Mouse (Mus musculus) CD4-positive, CD25-positive, alpha-beta regulatory T cell (primary cell): Measurements from ENCODE around the gene Rnpep. TPM values are rescaled to one million over a fixed set of nuclear protein-coding genes. Genes with fewer than 3 reads are reported as not detected.

Experiments
- polyA plus RNA-seq: library from polyadenylated mRNA; unstranded; fragments of 100-300 nt; shearing (Covaris generic); gene quantifications from one replicate; pipeline ENCODE4 v1.2.1, GENCODE M21; 2017

Rnpep gene
- 92.4 TPM for polyA plus RNA-seq

GRCm38 (mm10) chr1:135283826-135284291 is at the start of gene Rnpep:
Gene Rnpep, minus strand, starts transcription at chr1:135284084.

GRCm38 (mm10) chr1:135324571-135324970 is 40.7 kb upstream of the Rnpep start, which contains the start of gene Lmod1:
Gene Lmod1, plus strand, starts transcription at chr1:135324807.

GRCm38 (mm10) chr1:135313284-135314031 is 29.6 kb upstream of the Rnpep start, which contains the start of gene Timm17a:
Gene Timm17a, minus strand, starts transcription at chr1:135313778.

GRCm38 (mm10) chr1:135258380-135259127 is 25.3 kb downstream of the Rnpep start, which contains the start of gene Elf3:
Gene Elf3, minus strand, starts transcription at chr1:135258568.

Other genes starting within 250 kb of the Rnpep start
- 0.12 TPM for gene Lgr6, start 178.8 kb downstream of the Rnpep start, polyA plus RNA-seq
- 227 TPM for gene Ptpn7, start 151.4 kb downstream of the Rnpep start, polyA plus RNA-seq
- gene Arl8a, start 137.3 kb downstream of the Rnpep start, polyA plus RNA-seq, result 71.2 TPM
- 0.11 TPM for gene Gpr37l1, start 116.4 kb downstream of the Rnpep start, polyA plus RNA-seq
- not detected for gene Elf3, start 25.5 kb downstream of the Rnpep start, polyA plus RNA-seq
- gene Timm17a, start 29.7 kb upstream of the Rnpep start, polyA plus RNA-seq, result 117 TPM
- gene Lmod1, start 40.7 kb upstream of the Rnpep start, polyA plus RNA-seq, result not detected
- gene Shisa4, start 91.2 kb upstream of the Rnpep start, polyA plus RNA-seq, result 0.34 TPM
- 57.8 TPM for gene Ipo9, start 146.4 kb upstream of the Rnpep start, polyA plus RNA-seq